Mouse (Mus musculus) heart, embryonic 11.5 days (tissue): ENCODE measurements around the gene Hist1h2bc. TPM values are rescaled to one million over a fixed set of nuclear protein-coding genes. Genes with fewer than 3 reads are reported as not detected.

Source experiments
- ATAC-seq: fragments of 200-750 bp; cut with Nextera tagmentation; replicated peaks from 2 replicates; pipeline ENCODE4 v1.8.0; 2017; ENCODE audit warnings: moderate library complexity; ENCODE audit not compliant: insufficient number of reproducible peaks, low FRiP score, low TSS enrichment
- H3K27ac ChIP-seq: fragments of 300-500 bp; sonication (generic); 2 replicates; pipeline ENCODE4 v1.5.1; 2014; ENCODE audit warnings: mild to moderate bottlenecking, low read depth, low read length
- H3K27me3 ChIP-seq: fragments of 300-500 bp; sonication (generic); 2 replicates; pipeline ENCODE4 v1.6.1; 2014; ENCODE audit warnings: mild to moderate bottlenecking, low read length, mixed read lengths; ENCODE audit not compliant: control insufficient read depth, insufficient read depth
- H3K36me3 ChIP-seq: fragments of 300-500 bp; sonication (generic); 2 replicates; pipeline ENCODE4 v1.6.1; 2014; ENCODE audit warnings: mild to moderate bottlenecking, low read length, moderate library complexity, mixed read lengths; ENCODE audit not compliant: control insufficient read depth, insufficient read depth
- H3K4me1 ChIP-seq: fragments of 300-500 bp; sonication (generic); 2 replicates; pipeline ENCODE4 v1.6.1; 2014; ENCODE audit warnings: low read length; ENCODE audit not compliant: control insufficient read depth, insufficient read depth
- H3K4me2 ChIP-seq: fragments of 300-500 bp; sonication (generic); 2 replicates; pipeline ENCODE4 v1.6.1; 2014; ENCODE audit warnings: mild to moderate bottlenecking, moderate library complexity
- H3K4me3 ChIP-seq: fragments of 300-500 bp; sonication (generic); 2 replicates; pipeline ENCODE4 v1.5.1; 2014; ENCODE audit warnings: low read depth, low read length
- H3K9ac ChIP-seq: fragments of 300-500 bp; sonication (generic); 2 replicates; pipeline ENCODE4 v1.6.1; 2014; ENCODE audit warnings: mild to moderate bottlenecking, low read depth, low read length, moderate library complexity
- H3K9me3 ChIP-seq: fragments of 300-500 bp; sonication (generic); replicated peaks from 2 replicates; pipeline ENCODE4 v1.6.1; 2016; ENCODE audit warnings: low read length; ENCODE audit not compliant: control insufficient read depth
- microRNA-seq: library from miRNA; unstranded; fragments of <30 nt; microRNA quantifications from one replicate; pipeline ENCODE4, GENCODE M21; 2016; ENCODE audit warnings: borderline number of aligned reads
- polyA plus RNA-seq: library from polyadenylated mRNA; unstranded; fragments of >200 nt; fragmentation: Nextera tagmentation; extraction: Ambion mirVana; gene quantifications from 2 replicates; pipeline ENCODE4 v1.2.1, GENCODE M21; 2014

Gene Hist1h2bc
- polyA plus RNA-seq, 1 experiment from 2014 or later: 31.3 TPM

GRCm38 (mm10) chr13:23742007-23742406 lies 58.0 kb downstream of the Hist1h2bc start:
- H3K27me3 ChIP-seq: no peaks in the 10 kb centered on the region
- no peaks in the 10 kb centered on the region for H3K9me3 ChIP-seq
- no peak for ATAC-seq
- no peak overlapping the region for H3K4me3 ChIP-seq
- H3K36me3 ChIP-seq: no peaks in the 10 kb centered on the region
- H3K9ac ChIP-seq: 0 out of 2 replicates have a peak overlapping the region, but pooled peaks have one; percentile 18
- 0 out of 2 replicates have a peak overlapping the region, but pooled peaks have one; percentile 14 for H3K4me2 ChIP-seq
- no peak overlapping the region; the same call in 1 of the 2 replicates for H3K27ac ChIP-seq
- H3K4me1 ChIP-seq: peaks cover 4% of the 10 kb centered on the region; the same call in 1 of the 2 replicates

Small RNAs within 50 kb of the gene (microRNA-seq; reads per million reads assigned to microRNA genes)
- gene Gm44350: 0.27 reads per million

Other genes with a start within 250 kb of the Hist1h2bc start
- 0.97 and 1.7 TPM in 2 replicates for gene Btn1a1, start 218.3 kb upstream of the Hist1h2bc start, polyA plus RNA-seq
- 0.59 and 0.80 TPM in 2 replicates for gene Btn2a2, start 195.3 kb upstream of the Hist1h2bc start, polyA plus RNA-seq
- gene Hist1h4h, start 153.1 kb upstream of the Hist1h2bc start, polyA plus RNA-seq: 2.1 and 3.4 TPM in 2 replicates
- 1.4 and 2.3 TPM in 2 replicates for gene Hist1h2af, start 150.3 kb upstream of the Hist1h2bc start, polyA plus RNA-seq
- gene Hist1h3g, start 148.8 kb upstream of the Hist1h2bc start, polyA plus RNA-seq: 2.8 and 3.1 TPM in 2 replicates
- gene Hist1h2bh, start 140.8 kb upstream of the Hist1h2bc start, polyA plus RNA-seq: 0.43 and 0.66 TPM in 2 replicates
- 0.19 TPM in 1 of 2 replicates, not detected in the other for gene Hist1h3f, start 140.1 kb upstream of the Hist1h2bc start, polyA plus RNA-seq
- not detected in 2 replicates for gene Hist1h4f, start 132.6 kb upstream of the Hist1h2bc start, polyA plus RNA-seq
- gene Hist1h1d, start 130.9 kb upstream of the Hist1h2bc start, polyA plus RNA-seq: 0.15 and 0.27 TPM in 2 replicates
- gene Hist1h3e, start 121.8 kb upstream of the Hist1h2bc start, polyA plus RNA-seq: 2.6 and 3.0 TPM in 2 replicates
- 27.6 and 34.5 TPM in 2 replicates for gene Hist1h2ae, start 113.0 kb upstream of the Hist1h2bc start, polyA plus RNA-seq
- 2.3 and 6.5 TPM in 2 replicates for gene Hist1h2bg, start 112.8 kb upstream of the Hist1h2bc start, polyA plus RNA-seq
- gene Hist1h2bf, start 110.0 kb upstream of the Hist1h2bc start, polyA plus RNA-seq: 1.3 and 2.6 TPM in 2 replicates
- 0.44 and 1.3 TPM in 2 replicates for gene Hist1h2ad, start 109.8 kb upstream of the Hist1h2bc start, polyA plus RNA-seq
- gene Hist1h3d, start 108.4 kb upstream of the Hist1h2bc start, polyA plus RNA-seq: 2.9 and 4.6 TPM in 2 replicates
- 42.3 and 51.7 TPM in 2 replicates for gene Hist1h4d, start 102.6 kb upstream of the Hist1h2bc start, polyA plus RNA-seq
- gene Hist1h2be, start 63.1 kb upstream of the Hist1h2bc start, polyA plus RNA-seq: 1.5 and 2.4 TPM in 2 replicates
- 8.4 and 11.1 TPM in 2 replicates for gene Hist1h1e, start 61.6 kb upstream of the Hist1h2bc start, polyA plus RNA-seq
- 0.52 and 0.62 TPM in 2 replicates for gene Hist1h2ac, start 251 bp upstream of the Hist1h2bc start, polyA plus RNA-seq
- not detected in 2 replicates for gene Hist1h1t, start 11.6 kb downstream of the Hist1h2bc start, polyA plus RNA-seq
- 0.69 and 2.7 TPM in 2 replicates for gene Hist1h4c, start 14.3 kb downstream of the Hist1h2bc start, polyA plus RNA-seq
- 8.2 and 9.9 TPM in 2 replicates for gene Hfe, start 26.7 kb downstream of the Hist1h2bc start, polyA plus RNA-seq
- 24.6 TPM in 2 replicates for gene Hist1h1c, start 54.6 kb downstream of the Hist1h2bc start, polyA plus RNA-seq
- 4.1 and 4.5 TPM in 2 replicates for gene Hist1h3c, start 61.4 kb downstream of the Hist1h2bc start, polyA plus RNA-seq
- gene Hist1h2bb, start 62.5 kb downstream of the Hist1h2bc start, polyA plus RNA-seq: 1.2 and 2.7 TPM in 2 replicates
- gene Hist1h2ab, start 66.9 kb downstream of the Hist1h2bc start, polyA plus RNA-seq: 16.7 and 18.1 TPM in 2 replicates
- 2.7 and 3.7 TPM in 2 replicates for gene Hist1h3b, start 68.1 kb downstream of the Hist1h2bc start, polyA plus RNA-seq
- 2.2 and 2.7 TPM in 2 replicates for gene Hist1h4b, start 72.8 kb downstream of the Hist1h2bc start, polyA plus RNA-seq
- gene Hist1h4a, start 77.0 kb downstream of the Hist1h2bc start, polyA plus RNA-seq: 1.0 TPM in 1 of 2 replicates, not detected in the other
- 2.5 and 4.0 TPM in 2 replicates for gene Hist1h3a, start 78.2 kb downstream of the Hist1h2bc start, polyA plus RNA-seq
- gene Hist1h1a, start 79.5 kb downstream of the Hist1h2bc start, polyA plus RNA-seq: 0.31 and 0.67 TPM in 2 replicates
- 0.24 TPM in 1 of 2 replicates, not detected in the other for gene Trim38, start 85.7 kb downstream of the Hist1h2bc start, polyA plus RNA-seq
- gene Slc17a2, start 122.8 kb downstream of the Hist1h2bc start, polyA plus RNA-seq: not detected in 2 replicates
- gene Slc17a3, start 155.2 kb downstream of the Hist1h2bc start, polyA plus RNA-seq: not detected in 2 replicates
- not detected in 2 replicates for gene Slc17a1, start 183.6 kb downstream of the Hist1h2bc start, polyA plus RNA-seq
- not detected in 2 replicates for gene Slc17a4, start 230.8 kb downstream of the Hist1h2bc start, polyA plus RNA-seq
- not detected in 2 replicates for gene Hist1h2ba, start 250.0 kb downstream of the Hist1h2bc start, polyA plus RNA-seq